ENCODE assay signal across 27 mouse cellular contexts in genomic region chr5:43115507-43115906, GRCm38 (mm10).
DNase-seq lines count a peak whose midpoint lies in the region; ATAC-seq and TF ChIP-seq lines count a peak whose summit lies in the region.
"Had no signal": no experiment of that assay in that cellular context is flagged by ENCODE, and none has a peak within 500 bp of the region (broad histone marks: within the 10 kb centered on the region; RNA-seq: fewer than 3 reads in every experiment).

No protein-coding gene starts in this region.

- no peak for TF ChIP-seq CTCF in heart, adult 2 months (IDR thresholded peaks at IDR 0.05)

- no peaks in the 10 kb centered on the region for H3K27me3 ChIP-seq in midbrain, embryonic 11.5 days (ENCODE audit: control insufficient read depth, insufficient read depth, low read length)
- H3K27me3 ChIP-seq in midbrain, embryonic 14.5 days (ENCODE audit: control insufficient read depth, insufficient read depth, low read length) = no peaks in the 10 kb centered on the region
- H3K27me3 ChIP-seq in heart, adult 2 months (ENCODE audit: control insufficient read depth, insufficient read depth, low read length) = no peaks in the 10 kb centered on the region
- H3K27me3 ChIP-seq: embryonic facial prominence, embryonic 12.5 days; forebrain, embryonic 12.5 days; forebrain, embryonic 15.5 days; heart, embryonic 13.5 days; hindbrain, embryonic 12.5 days; hindbrain, embryonic 15.5 days; intestine, embryonic 15.5 days had no signal

- intact Hi-C loops in heart, adult 2 months (cut with DNase I) = no loop called here

- TF ChIP-seq EP300 in heart, adult 2 months (IDR thresholded peaks at IDR 0.05; ENCODE audit: insufficient read depth, low read depth, low read length) = no peak

- DNase-seq in midbrain, embryonic 11.5 days (ENCODE audit: low spot score, missing footprints) = peak; percentile 37
- no peak for DNase-seq in midbrain, embryonic 14.5 days
- DNase-seq in ES-CJ7 (ENCODE audit: low read depth, low spot score) (peak; percentile 3), R1 (ENCODE audit: low read depth, low spot score) (peak; percentile 30)
- DNase-seq in heart, adult 2 months = no peak
- no peak for DNase-seq in adrenal gland, adult 2 months
- DNase-seq in testis, postnatal 10 days (ENCODE audit: low spot score) = no peak
- DNase-seq: adrenal gland, postnatal 10 days; adrenal gland, postnatal 36 days; cerebellum, adult 18-20 months; cerebellum, adult 9-10 months; cerebellum, postnatal 14 days; gastrocnemius, postnatal 25 days; heart, adult 18-20 months; heart, postnatal 14 days; heart, postnatal 4 days; kidney, adult 11 months had no signal

- no peak overlapping the region for H3K4me3 ChIP-seq in midbrain, embryonic 11.5 days (ENCODE audit: low read depth, low read length)
- no peak overlapping the region for H3K4me3 ChIP-seq in midbrain, embryonic 14.5 days (replicated peaks; ENCODE audit: low read depth, low read length)
- H3K4me3 ChIP-seq in heart, adult 2 months = no peak overlapping the region
- H3K4me3 ChIP-seq: embryonic facial prominence, embryonic 12.5 days; erythroblast, embryonic 14.5 days; forebrain, embryonic 12.5 days; forebrain, embryonic 15.5 days; heart, embryonic 10.5 days; heart, embryonic 13.5 days; hindbrain, embryonic 12.5 days; hindbrain, embryonic 15.5 days; intestine, embryonic 15.5 days had no signal

- H3K9me3 ChIP-seq in midbrain, embryonic 11.5 days (ENCODE audit: control insufficient read depth, low read length) = no peaks in the 10 kb centered on the region
- H3K9me3 ChIP-seq in midbrain, embryonic 14.5 days (ENCODE audit: control insufficient read depth, low read length) = no peaks in the 10 kb centered on the region
- H3K9me3 ChIP-seq: embryonic facial prominence, embryonic 12.5 days; forebrain, embryonic 12.5 days; forebrain, embryonic 15.5 days; heart, embryonic 10.5 days; heart, embryonic 13.5 days; hindbrain, embryonic 12.5 days; hindbrain, embryonic 15.5 days; intestine, embryonic 15.5 days had no signal

- no peak for ATAC-seq in midbrain, embryonic 11.5 days (ENCODE audit: low FRiP score)
- ATAC-seq in midbrain, embryonic 14.5 days (ENCODE audit: low FRiP score, low TSS enrichment) = no peak
- ATAC-seq: activated CD4-positive, CD25-positive, alpha-beta regulatory T cell, adult 4 months; forebrain, embryonic 15.5 days; intestine, embryonic 15.5 days had no signal

- H3K4me1 ChIP-seq in midbrain, embryonic 11.5 days (ENCODE audit: control insufficient read depth, insufficient read depth, low read length) = no peaks in the 10 kb centered on the region
- no peaks in the 10 kb centered on the region for H3K4me1 ChIP-seq in midbrain, embryonic 14.5 days (ENCODE audit: control insufficient read depth, insufficient read depth, low read length)
- H3K4me1 ChIP-seq in heart, adult 2 months (ENCODE audit: control insufficient read depth, insufficient read depth, low read length) = no peaks in the 10 kb centered on the region
- H3K4me1 ChIP-seq: embryonic facial prominence, embryonic 12.5 days; forebrain, embryonic 12.5 days; forebrain, embryonic 15.5 days; hindbrain, embryonic 12.5 days; hindbrain, embryonic 15.5 days; intestine, embryonic 15.5 days had no signal

- TF ChIP-seq POLR2A in heart, adult 2 months (IDR thresholded peaks at IDR 0.05; ENCODE audit: insufficient read depth, low read depth, low read length) = no peak

- no peak overlapping the region for H3K4me2 ChIP-seq in midbrain, embryonic 11.5 days
- no peak overlapping the region for H3K4me2 ChIP-seq in midbrain, embryonic 14.5 days (ENCODE audit: low read length)
- H3K4me2 ChIP-seq: embryonic facial prominence, embryonic 12.5 days; forebrain, embryonic 12.5 days; forebrain, embryonic 15.5 days; heart, embryonic 13.5 days; hindbrain, embryonic 12.5 days; hindbrain, embryonic 15.5 days; intestine, embryonic 15.5 days had no signal

- no peak overlapping the region for H3K27ac ChIP-seq in midbrain, embryonic 11.5 days (ENCODE audit: low read depth, low read length)
- H3K27ac ChIP-seq in midbrain, embryonic 14.5 days (replicated peaks; ENCODE audit: low read depth, low read length) = no peak overlapping the region
- H3K27ac ChIP-seq in heart, adult 2 months = no peak overlapping the region
- H3K27ac ChIP-seq: embryonic facial prominence, embryonic 12.5 days; forebrain, embryonic 12.5 days; forebrain, embryonic 15.5 days; heart, embryonic 10.5 days; heart, embryonic 13.5 days; hindbrain, embryonic 12.5 days; hindbrain, embryonic 15.5 days; intestine, embryonic 15.5 days had no signal

- 94% methylated on average over 3 of the region's 3 CpGs for WGBS in midbrain, embryonic 11.5 days
- 95% methylated on average over 3 of the region's 3 CpGs for WGBS in midbrain, embryonic 14.5 days
- WGBS in heart, adult 2 months = 94% methylated on average over 3 of the region's 3 CpGs

- H3K36me3 ChIP-seq in midbrain, embryonic 11.5 days (ENCODE audit: control insufficient read depth, insufficient read depth, low read length) = no peaks in the 10 kb centered on the region
- H3K36me3 ChIP-seq in midbrain, embryonic 14.5 days (ENCODE audit: control insufficient read depth, insufficient read depth, low read length) = no peaks in the 10 kb centered on the region
- H3K36me3 ChIP-seq in heart, adult 2 months (ENCODE audit: control insufficient read depth, insufficient read depth, low read length) = no peaks in the 10 kb centered on the region
- H3K36me3 ChIP-seq: embryonic facial prominence, embryonic 12.5 days; forebrain, embryonic 12.5 days; forebrain, embryonic 15.5 days; heart, embryonic 10.5 days; heart, embryonic 13.5 days; hindbrain, embryonic 12.5 days; hindbrain, embryonic 15.5 days; intestine, embryonic 15.5 days had no signal

- no peak overlapping the region for H3K9ac ChIP-seq in midbrain, embryonic 11.5 days (ENCODE audit: low read length)
- H3K9ac ChIP-seq in midbrain, embryonic 14.5 days (replicated peaks; ENCODE audit: low read length) = no peak overlapping the region
- H3K9ac ChIP-seq in heart, adult 2 months (ENCODE audit: low read depth, low read length) = no peak overlapping the region
- H3K9ac ChIP-seq: embryonic facial prominence, embryonic 12.5 days; forebrain, embryonic 12.5 days; forebrain, embryonic 15.5 days; heart, embryonic 13.5 days; hindbrain, embryonic 12.5 days; hindbrain, embryonic 15.5 days; intestine, embryonic 15.5 days had no signal

- H3K79me2 ChIP-seq in heart, adult 2 months (replicated peaks; ENCODE audit: control insufficient read depth, insufficient read depth, low read length) = no peaks in the 10 kb centered on the region

Comparison
In these comparisons a context has a peak if more than half of its experiments do, and no peak if none do; other contexts are left out.
1. DNase-seq: peak in midbrain, embryonic 11.5 days (single experiment), ES-CJ7 (single experiment) and R1 (single experiment); none in midbrain, embryonic 14.5 days (single experiment), heart, adult 2 months (0 of 2), adrenal gland, adult 2 months (single experiment) and testis, postnatal 10 days (single experiment).